Mouse (Mus musculus) gastrocnemius, postnatal 10 days (tissue): ENCODE measurements around the gene Dennd5a. TPM values are rescaled to one million over a fixed set of nuclear protein-coding genes. Genes with fewer than 3 reads are reported as not detected.
"Not testable (repeated sequence)": the region's sequence is repeated elsewhere in the genome, so short reads cannot be mapped to it uniquely, and the experiment has no call there.

ENCODE experiments used
- DNase-seq: peaks from one replicate; pipeline ENCODE4 v3.0.0; 2021; ENCODE audit warnings: mixed read lengths
- long read RNA-seq, 2 experiments: library from polyadenylated mRNA; stranded (forward); transcript quantifications; one replicate each; pipeline ENCODE4 v2.0.0; 2021
- total RNA-seq, 2 experiments: library from RNA; stranded (reverse); gene quantifications; 2 replicates each; pipeline ENCODE4 v1.2.3; 2021

The Dennd5a gene
- 10 to 100 TPM; 68.8 to 84.6 TPM for total RNA-seq
- long read RNA-seq, experiment 1, full-length matches to known transcripts, result 67 of 112 reads
- long read RNA-seq, experiment 1, partial matches to known transcripts, result 41 of 112 reads
- long read RNA-seq, experiment 1, other reads (novel, unspliced or antisense), result 4 of 112 reads
- long read RNA-seq, experiment 2, full-length matches to known transcripts, result 43 of 69 reads
- long read RNA-seq, experiment 2, partial matches to known transcripts, result 23 of 69 reads
- long read RNA-seq, experiment 2, other reads (novel, unspliced or antisense), result 3 of 69 reads

DNA sequence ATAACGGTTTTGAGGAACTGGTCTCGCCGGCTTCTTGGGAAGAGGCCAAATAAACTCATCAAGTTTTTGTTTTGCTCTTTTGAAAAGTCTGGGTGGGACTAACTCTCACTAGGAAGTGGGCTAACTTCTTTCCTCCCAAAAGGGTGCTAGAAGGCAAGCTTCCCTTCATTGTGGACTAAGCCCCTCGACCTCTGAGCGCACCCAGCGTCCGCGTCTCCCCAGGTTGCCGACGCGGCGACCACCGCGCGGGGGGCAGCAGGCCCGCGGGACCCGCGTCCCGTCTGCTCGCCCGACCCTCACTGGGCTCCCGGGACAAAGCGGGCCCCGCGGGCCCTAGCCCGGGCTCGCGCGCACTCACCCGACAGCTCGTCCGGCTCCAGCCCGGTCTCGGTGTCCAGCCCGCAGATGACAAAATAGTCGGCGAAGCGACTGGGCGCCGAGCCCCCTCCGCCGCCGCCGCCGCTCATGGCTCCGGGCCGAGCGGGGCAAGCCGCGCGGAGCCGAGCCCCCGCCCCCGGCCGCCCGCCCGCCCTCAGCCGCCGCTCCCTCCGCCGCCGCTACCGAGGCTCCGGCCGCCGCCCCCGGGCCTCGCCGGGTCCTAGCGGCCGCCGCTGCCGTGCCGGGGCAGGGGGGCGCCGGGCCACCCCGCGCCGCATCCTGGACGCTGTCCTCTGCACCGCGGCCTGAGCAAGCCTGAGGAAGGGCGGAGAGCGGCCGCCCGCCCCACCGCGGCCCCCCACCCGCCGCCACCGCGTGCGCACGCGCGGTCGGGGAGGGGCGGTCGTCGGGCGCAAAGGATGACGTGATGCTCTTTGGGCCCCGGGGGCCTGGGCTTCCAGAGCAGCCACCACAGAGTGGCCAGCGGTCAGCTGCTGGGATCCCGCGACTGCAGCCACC is at the start of gene Dennd5a:
Gene Dennd5a, minus strand, starts transcription at position 755 of the 897 bp plus-strand sequence.
- peak; percentile 75 for DNase-seq

DNA sequence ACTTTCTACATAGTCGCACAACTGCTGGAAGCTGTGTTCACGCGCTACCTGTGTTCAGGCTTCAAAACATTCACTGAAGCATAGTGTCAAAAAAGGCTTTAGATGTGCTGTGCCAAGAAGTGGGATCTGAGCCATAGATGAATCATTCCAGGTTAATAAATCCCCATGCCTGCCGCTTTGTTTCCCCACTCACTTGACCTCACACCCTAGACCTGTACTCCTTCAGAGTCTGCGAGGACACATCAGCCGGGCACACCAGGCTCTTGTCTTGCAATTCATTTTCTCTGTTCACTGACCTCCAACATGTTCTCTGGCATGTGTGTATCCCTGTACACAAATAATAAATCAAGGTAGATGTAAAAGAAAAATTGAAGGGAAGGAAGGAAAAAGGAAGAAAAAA is 48.8 kb upstream of the Dennd5a start:
- DNase-seq, result no peak

DNA sequence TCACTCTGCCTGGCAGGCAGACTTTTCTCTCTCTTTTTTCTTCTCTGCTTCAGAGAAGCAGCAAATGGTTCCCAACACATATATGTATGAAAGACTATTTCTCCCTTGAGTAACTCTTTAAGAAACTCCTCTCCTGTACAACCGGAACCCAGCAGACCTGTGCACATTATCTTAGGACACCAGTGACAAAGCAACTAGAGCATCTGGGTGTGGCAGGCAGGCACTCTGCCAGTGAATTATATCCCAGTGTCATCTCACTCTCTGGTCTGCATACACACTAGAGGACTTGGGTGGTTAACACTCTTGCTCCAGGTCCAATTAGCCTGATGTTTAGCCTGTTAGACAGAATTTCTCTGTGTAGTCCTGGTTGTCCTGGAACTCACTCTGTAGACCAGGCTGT is 48.2 kb upstream of the Dennd5a start:
- DNase-seq, result no peak

DNA sequence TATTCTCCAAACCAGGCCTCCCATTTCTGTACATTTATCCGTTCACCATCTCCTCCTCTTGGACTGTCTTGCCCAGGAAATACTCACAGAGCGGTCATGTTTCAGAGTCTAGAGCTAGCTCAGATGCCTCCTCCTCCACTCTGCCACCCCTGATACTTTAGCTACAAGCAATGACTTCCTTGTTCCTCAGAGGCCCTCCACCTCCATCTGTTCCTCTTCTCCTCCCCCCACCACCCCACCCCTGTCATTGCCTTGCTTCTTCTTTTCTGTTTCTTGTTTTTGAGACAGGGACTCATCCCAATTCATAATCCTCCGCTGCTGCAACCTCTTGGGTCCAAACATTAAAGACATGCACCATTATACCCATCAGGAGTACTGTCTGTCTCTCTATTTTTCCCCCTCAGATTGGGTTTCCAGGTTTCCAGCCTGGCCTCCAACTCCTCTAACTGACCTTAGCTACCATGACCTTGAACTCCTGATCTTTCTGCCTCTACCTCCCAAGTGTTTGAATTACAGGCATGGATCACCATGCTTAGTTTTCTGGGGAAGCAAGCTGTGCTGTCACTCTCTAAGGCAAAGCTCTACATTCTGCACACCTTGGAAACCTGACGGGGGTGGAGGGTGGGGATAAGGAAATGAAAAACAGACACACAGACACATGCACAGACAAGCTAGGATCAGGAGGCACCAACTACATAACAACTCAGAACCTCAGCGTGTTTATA is 46.4 kb upstream of the Dennd5a start:
- no peak for DNase-seq

DNA sequence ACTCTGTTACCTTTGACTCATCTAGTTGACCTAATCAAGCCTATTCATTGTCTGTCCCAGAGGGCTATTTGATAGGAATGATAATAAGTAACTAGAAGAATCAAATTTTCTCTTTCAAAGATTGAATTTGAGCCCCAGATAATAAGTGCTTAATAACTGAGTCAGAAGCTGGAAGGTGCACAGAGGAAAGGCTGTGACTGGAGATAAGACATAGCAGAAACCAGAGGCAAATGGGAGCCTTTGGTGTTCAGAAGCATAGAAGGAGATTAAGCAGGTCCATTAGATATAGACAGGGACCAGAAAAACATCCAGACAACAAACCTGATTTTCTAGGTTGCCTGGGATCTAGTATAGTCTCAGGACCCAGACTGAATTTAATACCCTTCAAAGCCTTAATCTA is 45.7 kb upstream of the Dennd5a start:
- no peak for DNase-seq

DNA sequence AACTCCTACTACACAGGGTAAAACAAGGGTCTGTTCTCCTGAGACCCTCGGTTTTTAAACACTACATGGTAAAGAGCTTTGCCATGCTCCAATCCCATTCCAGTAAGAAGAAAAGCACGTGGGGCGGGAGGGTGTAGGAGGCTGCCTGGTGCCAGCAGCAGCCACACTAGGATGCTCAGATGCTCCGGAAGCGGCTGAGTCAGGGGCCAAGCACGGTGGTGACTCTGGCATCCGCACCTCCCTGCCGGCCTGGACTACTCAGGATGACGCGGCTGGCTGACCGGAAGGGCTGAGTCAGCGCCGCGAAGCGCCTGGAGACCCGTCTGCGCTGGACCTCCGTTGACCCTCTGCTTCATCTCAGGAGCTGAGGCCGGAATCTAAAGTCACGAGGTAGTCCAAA is 42.7 kb upstream of the Dennd5a start:
- peak; percentile 37 for DNase-seq

DNA sequence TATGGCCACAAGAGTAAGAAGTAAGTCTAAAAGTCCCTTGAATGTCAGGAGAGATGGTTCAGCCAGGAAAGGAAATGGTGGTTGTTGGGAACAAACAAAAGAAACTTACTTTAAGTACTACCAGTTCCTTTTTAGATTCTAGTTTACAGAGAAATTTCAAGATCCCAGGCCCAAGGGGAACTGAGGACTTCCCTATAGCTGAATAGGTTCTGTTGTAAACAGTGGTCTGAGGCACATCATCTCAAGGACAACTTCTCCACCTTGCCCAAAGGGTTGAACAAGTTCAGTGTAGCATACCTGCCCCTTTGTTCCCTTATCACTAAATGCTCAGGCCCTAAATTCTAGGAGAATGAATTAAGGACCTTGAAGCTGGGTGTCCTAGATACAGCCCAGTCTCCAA is 41.8 kb upstream of the Dennd5a start:
- no peak for DNase-seq

DNA sequence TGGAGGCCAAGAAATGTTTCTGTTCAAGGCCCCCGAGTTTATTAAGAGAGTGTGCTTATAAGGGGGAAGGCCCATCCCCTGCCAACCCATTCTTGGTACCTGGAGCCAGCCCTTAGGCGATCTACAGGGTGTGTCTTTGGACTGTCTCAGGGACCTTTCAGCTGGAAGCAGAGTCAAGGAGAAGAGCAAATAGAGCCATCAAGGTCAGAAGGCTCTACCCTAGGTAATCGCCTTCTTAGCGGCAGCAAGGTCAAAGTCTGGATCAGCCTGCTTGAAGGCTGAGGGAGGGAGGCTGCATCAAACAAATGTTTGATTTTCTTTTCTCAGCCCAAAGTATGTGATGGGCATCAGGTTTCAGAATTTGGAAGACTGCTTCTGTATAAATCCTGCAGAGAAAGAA is 38.1 kb upstream of the Dennd5a start:
- DNase-seq, result no peak

DNA sequence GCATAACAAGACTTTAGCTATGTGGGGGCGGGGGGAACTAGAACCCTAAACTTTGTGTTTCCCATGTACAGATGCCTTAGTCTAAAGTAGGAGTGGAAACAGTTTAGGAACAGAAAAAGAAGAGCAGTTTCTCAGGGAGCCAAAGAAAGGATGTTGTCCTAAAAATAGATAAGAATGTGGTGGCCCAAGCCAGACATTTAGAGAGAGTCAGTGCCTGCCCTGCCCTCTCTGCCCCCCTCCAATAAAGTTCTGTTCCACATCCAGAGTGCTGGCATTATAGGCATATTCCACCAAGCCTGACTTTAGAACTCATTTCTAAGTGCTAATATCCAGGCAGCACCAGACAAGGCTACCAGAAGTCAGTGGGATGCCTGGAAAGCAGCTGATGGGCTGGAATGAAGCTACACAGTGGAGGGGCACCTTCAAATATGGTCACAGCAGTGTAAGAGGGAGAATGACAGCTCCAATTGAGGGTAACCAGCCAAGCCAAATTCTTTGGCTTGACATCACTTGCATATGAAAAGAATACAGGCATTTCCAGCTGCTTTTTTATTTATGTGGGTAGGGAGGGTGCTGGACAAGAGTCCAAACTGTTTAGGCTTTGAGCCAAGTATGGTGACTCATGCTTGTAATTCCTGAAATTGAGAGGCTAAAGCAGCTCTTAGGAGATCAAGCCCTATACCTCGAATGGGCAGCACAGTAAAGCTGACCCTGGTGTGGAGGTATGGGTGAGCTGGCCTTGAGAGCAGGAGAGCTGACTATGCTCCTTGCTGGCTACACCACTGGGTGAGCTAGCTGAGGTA is 33.1 kb upstream of the Dennd5a start:
- DNase-seq, result peak; percentile 25

DNA sequence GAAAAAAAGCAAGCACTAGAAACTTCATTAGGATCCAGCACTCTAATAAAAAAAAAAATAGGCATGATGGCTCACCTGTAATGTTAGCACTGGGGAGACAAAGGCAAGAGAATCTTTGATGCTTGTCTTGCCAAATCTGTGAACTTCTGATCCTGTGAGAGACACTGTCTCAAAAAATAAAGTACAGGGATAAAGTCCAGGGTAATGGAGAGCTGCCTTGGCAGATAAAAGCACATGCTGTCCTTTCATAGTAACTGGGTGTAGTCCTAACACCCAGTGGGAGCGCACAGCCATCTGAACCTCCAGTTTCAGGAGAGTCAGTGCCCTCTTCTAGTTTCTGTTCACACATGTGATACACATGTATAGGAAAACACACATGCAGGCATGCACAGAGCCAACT is 31.0 kb upstream of the Dennd5a start:
- no peak for DNase-seq

DNA sequence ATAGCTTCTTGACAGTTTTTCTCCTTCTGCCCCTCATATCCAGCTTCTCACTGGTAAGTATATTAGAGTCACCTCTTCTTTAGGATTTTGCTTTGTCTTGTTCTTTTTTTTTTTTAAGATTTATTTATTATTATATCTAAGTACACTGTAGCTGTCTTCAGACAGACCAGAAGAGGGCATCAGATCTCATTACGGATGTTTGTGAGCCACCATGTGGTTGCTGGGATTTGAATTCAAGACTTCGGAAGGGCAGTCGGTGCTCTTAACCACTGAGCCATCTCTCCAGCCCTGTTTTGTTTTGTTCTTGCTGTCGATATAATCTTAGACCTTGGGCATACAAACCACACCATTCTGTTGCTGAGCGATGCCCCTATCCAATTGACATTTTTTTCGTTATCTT is 26.5 kb upstream of the Dennd5a start, which contains the start of gene Tmem41b:
Gene Tmem41b, minus strand, starts transcription at position 155 of the 400 bp plus-strand sequence.
- not testable (repeated sequence) for DNase-seq

DNA sequence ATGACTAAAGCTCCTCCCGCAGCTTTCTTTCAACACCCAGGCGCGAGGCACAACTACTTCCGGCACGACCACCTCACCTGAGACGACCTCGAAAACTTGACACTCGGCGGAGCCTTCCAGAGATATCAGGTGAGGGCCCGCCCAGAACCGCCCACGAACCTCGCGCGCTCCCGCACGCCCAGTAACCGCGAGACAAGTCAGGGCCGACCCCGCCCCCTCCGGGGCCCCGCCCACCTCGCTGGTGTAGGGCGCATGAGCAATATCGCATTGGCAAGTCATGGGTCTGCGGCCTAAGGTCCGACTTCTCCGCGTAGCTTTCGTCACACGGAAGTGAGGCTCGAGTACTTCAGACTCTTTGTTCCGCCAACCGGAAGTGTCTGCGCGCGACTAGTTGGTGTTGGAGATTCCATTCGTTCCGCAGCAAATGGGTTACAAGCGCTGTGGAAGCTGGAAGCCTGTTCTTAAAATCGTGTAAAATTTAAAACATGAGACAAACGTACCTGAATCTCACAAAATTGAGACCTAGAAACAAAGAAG is 25.9 kb upstream of the Dennd5a start:
- DNase-seq, result peak; percentile 99

DNA sequence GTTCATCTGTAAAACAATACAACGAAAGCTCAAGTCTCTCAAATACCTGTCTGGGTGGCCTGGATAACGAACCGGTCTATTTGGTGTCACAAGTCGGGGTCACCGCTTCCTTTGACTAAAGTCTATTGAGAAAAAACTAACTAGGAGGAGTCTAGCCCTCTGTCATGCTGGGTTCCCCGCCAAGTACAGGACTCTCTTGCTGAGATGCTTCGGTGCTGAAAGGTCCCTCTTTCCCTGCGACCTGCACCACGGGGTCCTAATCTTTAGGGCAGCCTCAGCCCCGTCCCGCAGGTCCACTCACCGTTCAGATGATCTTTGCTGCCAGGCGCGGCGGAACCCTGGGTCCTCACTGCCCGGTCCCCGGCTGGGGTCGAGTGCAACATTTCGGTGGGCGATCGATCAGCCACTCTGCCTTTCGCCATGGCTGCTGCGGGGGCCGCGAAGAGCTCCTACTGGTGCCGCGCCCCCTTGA is 25.4 kb upstream of the Dennd5a start:
- DNase-seq, result peak; percentile 24

DNA sequence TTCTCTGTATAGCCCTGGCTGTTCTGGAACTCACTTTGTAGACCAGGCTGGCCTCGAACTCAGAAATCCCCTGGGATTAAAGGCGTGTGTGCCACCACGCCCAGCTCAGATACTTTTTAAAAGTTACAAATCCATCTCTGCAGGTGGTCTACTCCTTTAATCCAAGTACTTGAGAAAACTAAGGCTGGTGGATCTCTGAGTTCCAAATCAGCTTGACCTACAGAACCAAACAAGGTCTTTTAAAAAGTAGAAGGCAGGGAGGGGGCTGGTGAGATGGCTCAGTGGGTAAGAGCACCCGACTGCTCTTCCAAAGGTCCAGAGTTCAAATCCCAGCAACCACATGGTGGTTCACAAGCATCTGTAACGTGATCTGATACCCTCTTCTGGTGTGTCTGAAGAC is 24.3 kb upstream of the Dennd5a start:
- not testable (repeated sequence) for DNase-seq

DNA sequence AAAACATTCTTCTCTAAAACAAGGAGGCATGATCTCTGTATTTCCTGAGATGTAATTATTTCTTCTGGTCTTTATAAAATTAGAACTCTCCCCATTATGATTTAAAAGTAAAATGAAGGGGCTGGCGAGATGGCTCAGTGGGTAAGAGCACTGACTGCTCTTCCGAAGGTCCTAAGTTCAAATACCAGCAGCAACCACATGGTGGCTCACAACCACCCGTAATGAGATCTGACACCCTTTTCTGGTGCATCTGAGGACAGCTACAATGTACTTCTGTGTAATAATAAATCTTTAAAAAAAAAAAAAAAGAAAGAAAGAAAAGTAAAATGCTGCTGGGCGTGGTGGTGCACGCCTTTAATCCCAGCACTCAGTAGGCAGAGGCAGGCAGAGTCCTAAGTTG is 16.9 kb upstream of the Dennd5a start:
- not testable (repeated sequence) for DNase-seq

DNA sequence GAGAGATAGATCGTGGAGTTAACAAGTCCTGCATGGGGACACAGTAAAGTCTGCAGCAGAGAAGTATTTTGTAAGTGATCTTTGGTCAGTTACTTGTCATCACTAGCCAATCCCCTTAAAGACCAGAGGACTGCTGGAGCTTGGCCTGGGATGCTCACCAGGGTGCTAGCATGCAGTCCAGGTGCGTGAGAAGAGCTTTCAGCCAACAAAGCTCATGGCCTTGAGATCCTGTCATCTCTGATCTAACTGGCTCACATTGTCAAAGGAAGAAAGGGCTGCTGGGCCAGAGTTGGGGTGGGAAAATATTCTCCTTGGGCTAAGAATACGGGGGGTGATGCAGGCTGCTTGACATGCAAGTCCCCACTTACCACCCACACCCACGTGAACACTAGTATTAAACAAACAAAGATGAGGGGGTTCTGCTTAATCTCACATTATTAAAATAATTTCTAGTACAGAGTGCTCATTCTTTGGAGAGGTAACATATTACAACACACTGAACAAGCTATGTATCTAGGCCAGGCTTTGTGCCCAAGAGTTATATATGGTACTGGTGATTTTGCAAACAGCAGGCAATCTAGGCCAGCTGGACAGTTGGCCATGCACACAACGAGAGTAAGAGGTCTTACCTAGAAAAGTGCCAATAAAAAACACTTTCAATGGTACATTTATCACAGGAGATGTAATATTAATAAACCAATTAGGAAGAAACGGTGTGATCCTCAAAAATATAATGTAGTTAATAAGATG is 15.9 kb upstream of the Dennd5a start:
- no peak for DNase-seq

DNA sequence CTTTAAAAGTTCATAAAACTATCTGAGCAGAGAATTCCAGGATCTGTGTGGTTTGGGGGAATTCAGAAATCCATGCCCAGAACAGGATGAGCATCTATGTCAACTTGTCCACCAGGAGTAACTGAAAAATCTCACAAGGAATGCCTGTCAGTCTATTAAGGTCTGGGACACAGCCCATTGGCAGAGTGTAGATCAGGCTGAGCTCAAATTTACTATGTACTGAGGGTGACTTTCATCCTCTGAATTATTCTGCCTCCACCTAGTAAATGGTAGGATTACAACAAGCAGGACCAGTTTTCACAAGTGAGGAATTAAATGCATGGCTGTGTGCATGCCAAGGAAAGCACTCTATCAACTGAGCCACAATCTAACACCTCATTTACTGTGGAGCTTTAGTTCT is 9.3 kb upstream of the Dennd5a start:
- no peak for DNase-seq

DNA sequence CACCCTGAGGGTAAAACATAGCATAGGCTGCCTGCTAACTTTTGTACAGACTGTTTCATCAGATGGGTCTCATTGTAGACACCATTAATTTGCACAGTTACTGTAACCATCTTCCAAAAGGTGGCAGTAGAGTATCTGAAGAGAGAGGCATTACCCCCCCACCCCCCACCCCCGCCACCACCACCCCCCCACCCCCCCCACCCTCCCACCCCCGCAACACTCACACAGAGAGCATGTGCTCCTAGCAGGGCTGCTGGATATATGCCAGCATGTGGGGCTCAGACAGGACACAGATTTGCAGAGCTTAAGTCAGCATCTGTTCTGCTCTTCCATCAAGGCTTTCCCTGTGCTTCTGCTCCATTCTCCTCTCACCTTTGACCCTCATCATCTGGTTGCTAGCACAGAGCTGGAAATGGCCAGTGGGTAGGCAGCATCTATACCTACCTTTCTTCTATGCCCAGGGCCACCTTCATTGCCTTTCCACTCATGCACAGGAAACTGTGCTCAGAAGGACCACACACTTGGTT is 8.7 kb upstream of the Dennd5a start:
- peak; percentile 59 for DNase-seq

DNA sequence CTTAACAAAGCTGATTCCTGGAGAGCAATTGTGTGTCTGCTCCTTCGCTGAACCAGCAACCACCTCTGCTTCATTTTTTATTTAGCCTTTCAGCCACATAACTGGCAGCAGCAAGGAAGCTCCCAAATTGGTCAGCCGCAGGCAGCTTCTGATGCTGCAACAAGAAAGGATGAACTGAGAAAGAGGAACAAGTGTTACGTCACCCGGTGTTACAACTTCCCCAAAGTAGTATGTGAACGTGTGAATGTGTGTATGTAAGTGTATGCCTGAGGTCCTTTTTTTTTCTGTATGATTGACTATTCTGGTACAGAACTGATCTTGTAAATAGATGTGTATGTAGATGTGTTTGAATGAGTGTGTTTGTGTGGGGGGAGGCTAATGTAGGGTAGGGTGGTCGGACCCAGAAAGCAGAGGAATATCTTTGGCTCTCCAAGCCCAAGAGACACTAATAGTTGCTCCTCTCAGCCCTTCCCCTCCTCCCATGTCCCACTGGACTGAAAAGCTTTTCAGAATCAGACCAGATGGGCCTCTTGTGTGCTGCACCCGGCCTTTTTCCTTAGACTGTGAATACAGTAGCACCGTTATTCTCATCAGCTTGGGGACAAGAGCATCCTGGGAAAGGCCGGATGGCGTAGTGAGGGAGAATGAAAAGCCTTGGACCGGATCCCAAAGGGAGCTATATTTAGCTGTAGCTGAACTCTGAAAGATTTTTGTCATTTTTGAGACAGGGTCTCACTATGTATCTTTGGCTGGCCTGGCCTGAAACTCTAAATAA is 7.7 kb upstream of the Dennd5a start:
- DNase-seq, result no peak

DNA sequence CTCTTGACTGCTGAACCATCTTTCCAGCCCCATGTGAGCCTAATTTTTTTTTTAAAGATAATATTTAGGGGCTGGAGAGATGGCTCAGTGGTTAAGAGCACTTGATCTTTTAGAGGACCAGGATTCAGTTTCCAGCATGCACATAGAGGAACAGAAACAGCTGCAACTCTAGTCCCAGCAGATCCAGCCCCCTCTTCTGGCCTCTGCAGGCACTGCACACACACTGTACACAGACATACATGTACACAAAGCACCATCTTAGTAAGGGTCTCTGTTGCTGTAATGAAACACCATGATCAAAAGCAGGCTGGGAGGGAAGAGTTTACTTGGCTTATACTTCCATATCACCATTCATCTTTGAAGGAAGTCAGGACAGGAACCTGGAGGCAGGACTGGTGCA is 5.4 kb upstream of the Dennd5a start:
- DNase-seq, result no peak
